Mouse (Mus musculus) spleen, adult 2 months (tissue): ENCODE results near the gene Blcap. TPM values are rescaled to one million over a fixed set of nuclear protein-coding genes. Genes with fewer than 3 reads are reported as not detected.

Experiments
- DNase-seq, 2 experiments: peaks; one replicate each; pipeline versions ENCODE4 v3.0.0 to v3.0.0-alpha.2; 2012 to 2021; ENCODE audit warnings: low spot score in 2 of 2, low read depth in 1 of 2
- H3K27ac ChIP-seq: fragments of 200-500 bp; 2 replicates; pipeline ENCODE4 v1.5.1; 2012; ENCODE audit warnings: low read length, inconsistent platforms; ENCODE audit not compliant: insufficient read depth
- H3K27me3 ChIP-seq: fragments of 200-500 bp; 2 replicates; pipeline ENCODE4 v1.6.1; 2012; ENCODE audit warnings: mild to moderate bottlenecking, moderate library complexity, low read length, inconsistent platforms; ENCODE audit not compliant: control insufficient read depth, insufficient read depth
- H3K36me3 ChIP-seq: fragments of 200-500 bp; 2 replicates; pipeline ENCODE4 v1.6.1; 2012; ENCODE audit warnings: mild to moderate bottlenecking, low read length, inconsistent platforms; ENCODE audit not compliant: control insufficient read depth, insufficient read depth
- H3K4me1 ChIP-seq: fragments of 200-500 bp; 2 replicates; pipeline ENCODE4 v1.6.1; 2011; ENCODE audit warnings: inconsistent platforms; ENCODE audit not compliant: control insufficient read depth, insufficient read depth, insufficient read length
- H3K4me3 ChIP-seq: fragments of 200-500 bp; 2 replicates; pipeline ENCODE4 v1.5.1; 2011; ENCODE audit warnings: mild to moderate bottlenecking, inconsistent platforms; ENCODE audit not compliant: insufficient read depth, insufficient read length; ENCODE audit errors: extremely low read depth
- CTCF ChIP-seq: fragments of 200-500 bp; IDR thresholded peaks from 2 replicates; pipeline ENCODE4 v1.5.1; 2011; ENCODE audit warnings: mild to moderate bottlenecking, inconsistent platforms; ENCODE audit not compliant: insufficient read depth, insufficient read length, insufficient replicate concordance; ENCODE audit errors: extremely low read depth
- POLR2A ChIP-seq: fragments of 200-500 bp; IDR thresholded peaks from 2 replicates; pipeline ENCODE4 v1.6.1; 2011; ENCODE audit warnings: low read depth, low read length, inconsistent platforms
- WGBS: fragments of 180-500 bp; shearing (Covaris S2); methylation state at CpG from one replicate; pipeline ENCODE4 v1.1.7; 2018; 5-methylcytosine and 5-hydroxymethylcytosine counted together
- polyA plus RNA-seq: library from polyadenylated mRNA; depleted of rRNA; stranded (reverse); fragments of >200 nt; gene quantifications from 2 replicates; pipeline ENCODE4 v1.2.3, GENCODE M21; 2012

Blcap gene
- polyA plus RNA-seq, 1 experiment, result 18.7 TPM

DNA sequence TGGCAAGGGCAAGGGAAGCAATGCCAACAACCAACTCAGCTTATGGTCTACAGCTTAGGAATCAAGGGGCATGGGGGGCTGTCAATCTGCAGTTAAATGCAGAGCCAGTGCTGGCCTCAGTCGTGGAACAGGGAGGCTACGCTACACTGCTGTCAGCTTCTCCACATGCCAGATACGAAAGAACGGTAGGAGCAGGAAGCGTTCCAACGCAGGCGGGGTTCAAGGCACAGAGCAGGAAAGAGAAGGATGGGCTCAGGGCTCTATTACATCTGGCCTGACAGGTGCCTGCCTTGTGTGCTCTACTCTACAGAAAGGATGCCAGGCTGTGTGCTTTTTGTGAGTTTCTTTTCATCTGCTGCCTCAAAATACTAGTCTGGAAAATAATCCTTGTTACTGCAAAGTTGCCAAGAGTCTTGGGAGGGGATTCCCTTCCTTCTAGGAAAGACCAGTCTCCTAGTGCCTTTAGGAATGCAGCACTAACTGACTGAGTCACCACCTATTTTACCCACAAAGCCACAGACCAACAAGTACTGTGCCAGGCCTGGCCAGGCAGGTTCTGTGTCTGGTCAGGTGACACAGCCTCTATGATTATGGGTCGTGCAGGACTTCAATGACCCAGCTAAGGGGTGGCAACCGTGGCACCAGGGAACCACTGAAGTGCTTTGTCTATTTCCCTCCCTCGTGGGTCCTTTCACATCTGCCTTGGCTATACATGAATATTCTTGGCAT lies 18.8 kb downstream of the Blcap start:
- WGBS, result 84% methylated on average over 10 of the region's 10 CpGs
- H3K27ac ChIP-seq, result no peak overlapping the region
- TF ChIP-seq CTCF (no peak), POLR2A (no peak)
- H3K4me1 ChIP-seq, result no peaks in the 10 kb centered on the region
- H3K27me3 ChIP-seq, result no peaks in the 10 kb centered on the region
- H3K4me3 ChIP-seq, result no peak overlapping the region
- H3K36me3 ChIP-seq, result no peaks in the 10 kb centered on the region; the same call in 1 of the 2 replicates
- no peak for DNase-seq

DNA sequence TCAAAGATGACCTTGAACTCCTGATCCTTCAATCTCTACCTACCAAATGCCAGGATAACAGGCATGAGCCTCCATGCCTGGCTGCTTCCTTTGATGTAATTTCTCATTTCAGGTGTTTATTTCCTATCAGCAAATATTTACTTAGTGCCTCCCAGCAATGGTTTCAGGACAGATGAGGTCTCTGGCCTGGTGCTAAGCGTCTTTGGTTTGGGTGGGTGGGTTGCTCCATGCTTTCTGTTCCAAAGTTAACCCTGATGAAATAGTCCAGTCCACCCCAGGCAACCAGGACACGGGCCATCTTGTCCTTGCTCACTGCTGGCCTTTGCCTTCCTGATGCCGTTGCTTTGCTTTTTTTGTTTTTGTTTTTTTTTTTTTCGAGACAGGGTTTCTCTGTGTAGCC lies 20.8 kb downstream of the Blcap start:
- no peaks in the 10 kb centered on the region for H3K4me1 ChIP-seq
- DNase-seq, result no peak
- H3K27me3 ChIP-seq, result no peaks in the 10 kb centered on the region
- H3K36me3 ChIP-seq, result no peaks in the 10 kb centered on the region; the same call in 1 of the 2 replicates
- H3K27ac ChIP-seq, result no peak overlapping the region
- 90% methylated on average over 4 of the region's 4 CpGs for WGBS
- no peak overlapping the region for H3K4me3 ChIP-seq
- TF ChIP-seq CTCF, result no peak
- TF ChIP-seq POLR2A, result no peak

DNA sequence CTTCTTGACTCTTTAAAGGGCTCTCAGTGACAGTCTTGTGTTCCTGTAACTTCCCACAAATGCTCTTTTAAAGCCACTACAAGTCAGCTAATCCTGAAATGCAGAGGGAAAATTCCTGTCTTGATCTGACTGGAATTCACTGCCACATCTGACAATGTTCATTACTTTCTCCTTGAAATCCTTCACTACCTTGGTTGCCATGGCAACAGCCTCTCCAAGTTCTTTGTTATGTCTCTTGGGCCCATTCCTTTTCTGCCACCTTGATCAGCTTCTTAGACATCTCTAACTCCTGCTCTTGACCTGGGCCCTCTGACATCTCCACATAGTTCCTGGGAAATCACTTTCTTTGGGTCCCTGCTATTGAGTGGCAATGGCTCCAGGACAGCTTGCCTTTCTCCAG lies 24.4 kb downstream of the Blcap start:
- no peak overlapping the region for H3K27ac ChIP-seq
- no peaks in the 10 kb centered on the region; the same call in 1 of the 2 replicates for H3K36me3 ChIP-seq
- no peaks in the 10 kb centered on the region for H3K27me3 ChIP-seq
- no peak for DNase-seq
- no peak overlapping the region for H3K4me3 ChIP-seq
- TF ChIP-seq POLR2A, result no peak
- TF ChIP-seq CTCF, result no peak
- H3K4me1 ChIP-seq, result no peaks in the 10 kb centered on the region

DNA sequence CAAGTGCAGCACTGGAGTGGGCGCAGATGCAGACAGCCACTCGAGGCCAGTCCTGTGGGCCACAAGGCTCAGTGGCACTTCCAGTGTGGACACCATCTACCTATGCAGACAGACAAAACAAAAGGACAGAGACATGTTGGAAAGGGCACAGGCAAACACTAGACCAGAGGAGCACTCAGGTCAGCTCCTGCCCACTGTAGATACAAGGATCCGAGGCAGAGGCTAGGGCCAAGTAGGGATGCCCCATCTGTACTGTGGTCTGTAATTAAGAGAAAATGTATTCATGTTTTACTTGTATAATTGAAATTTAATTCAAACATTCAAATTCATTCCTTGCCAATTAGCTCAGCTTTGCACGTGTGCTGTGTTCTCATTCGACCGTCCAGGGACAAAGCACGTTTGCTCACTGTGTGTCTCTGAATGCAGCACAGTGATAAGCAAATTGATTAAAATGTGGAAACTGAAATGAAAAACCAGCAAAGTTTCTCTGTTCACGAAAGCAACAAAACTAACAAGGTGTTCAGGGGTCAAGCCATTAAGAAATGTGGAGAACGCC lies 26.7 kb downstream of the Blcap start:
- DNase-seq, result no peak
- H3K4me3 ChIP-seq, result no peak overlapping the region
- H3K4me1 ChIP-seq, result no peaks in the 10 kb centered on the region
- H3K27me3 ChIP-seq, result no peaks in the 10 kb centered on the region
- WGBS, result 91% methylated on average over 9 of the region's 9 CpGs
- H3K36me3 ChIP-seq, result no peaks in the 10 kb centered on the region; the same call in 1 of the 2 replicates
- no peak overlapping the region for H3K27ac ChIP-seq
- TF ChIP-seq POLR2A (no peak), CTCF (no peak)

DNA sequence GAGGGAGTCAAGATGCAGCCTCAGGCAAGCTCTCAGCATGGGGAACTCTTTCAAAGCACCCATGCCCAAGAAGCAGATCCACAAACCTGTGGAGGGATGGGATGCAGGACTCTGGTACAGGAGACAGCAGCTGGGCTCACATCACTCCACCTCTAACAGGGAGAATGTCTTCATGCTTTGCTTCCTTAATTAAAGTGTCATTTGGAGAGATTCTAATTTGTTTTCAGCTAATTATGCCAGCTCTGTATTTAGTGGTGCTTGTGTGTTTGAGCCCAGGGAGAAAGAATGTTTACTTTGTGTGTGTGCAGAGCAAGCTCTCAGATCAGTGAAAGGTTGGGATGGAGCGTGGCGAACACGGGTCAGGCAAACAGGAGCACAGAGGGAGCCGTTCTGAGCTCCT lies 28.7 kb downstream of the Blcap start:
- no peak overlapping the region for H3K4me3 ChIP-seq
- no peak for DNase-seq
- TF ChIP-seq CTCF (no peak), POLR2A (no peak)
- WGBS, result 88% methylated on average over 4 of the region's 4 CpGs
- H3K27me3 ChIP-seq, result no peaks in the 10 kb centered on the region
- no peaks in the 10 kb centered on the region for H3K36me3 ChIP-seq
- no peak overlapping the region for H3K27ac ChIP-seq
- no peaks in the 10 kb centered on the region for H3K4me1 ChIP-seq

DNA sequence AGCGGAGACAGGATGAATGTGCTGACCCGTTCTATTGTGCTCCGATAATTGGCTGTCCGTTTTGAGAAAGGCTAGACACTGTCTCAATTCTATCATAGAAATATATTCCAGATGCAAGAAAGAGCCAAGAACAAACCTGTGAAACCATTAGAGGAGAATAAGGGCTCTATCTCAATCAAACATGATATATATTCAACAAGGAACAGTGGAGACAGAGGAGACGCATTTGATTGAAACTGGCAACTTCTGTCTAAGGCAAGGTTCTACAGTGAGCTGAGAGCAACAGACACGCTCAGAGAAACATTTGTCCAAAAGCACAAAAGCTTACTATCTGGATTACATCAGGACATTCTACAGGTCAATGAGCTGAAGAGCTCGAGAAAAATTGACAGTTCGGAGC lies 29.4 kb downstream of the Blcap start:
- H3K27me3 ChIP-seq, result no peaks in the 10 kb centered on the region
- H3K27ac ChIP-seq, result no peak overlapping the region
- 92% methylated on average over 8 of the region's 8 CpGs for WGBS
- TF ChIP-seq POLR2A (no peak), CTCF (no peak)
- no peak overlapping the region for H3K4me3 ChIP-seq
- no peak for DNase-seq
- no peaks in the 10 kb centered on the region for H3K4me1 ChIP-seq
- no peaks in the 10 kb centered on the region for H3K36me3 ChIP-seq

DNA sequence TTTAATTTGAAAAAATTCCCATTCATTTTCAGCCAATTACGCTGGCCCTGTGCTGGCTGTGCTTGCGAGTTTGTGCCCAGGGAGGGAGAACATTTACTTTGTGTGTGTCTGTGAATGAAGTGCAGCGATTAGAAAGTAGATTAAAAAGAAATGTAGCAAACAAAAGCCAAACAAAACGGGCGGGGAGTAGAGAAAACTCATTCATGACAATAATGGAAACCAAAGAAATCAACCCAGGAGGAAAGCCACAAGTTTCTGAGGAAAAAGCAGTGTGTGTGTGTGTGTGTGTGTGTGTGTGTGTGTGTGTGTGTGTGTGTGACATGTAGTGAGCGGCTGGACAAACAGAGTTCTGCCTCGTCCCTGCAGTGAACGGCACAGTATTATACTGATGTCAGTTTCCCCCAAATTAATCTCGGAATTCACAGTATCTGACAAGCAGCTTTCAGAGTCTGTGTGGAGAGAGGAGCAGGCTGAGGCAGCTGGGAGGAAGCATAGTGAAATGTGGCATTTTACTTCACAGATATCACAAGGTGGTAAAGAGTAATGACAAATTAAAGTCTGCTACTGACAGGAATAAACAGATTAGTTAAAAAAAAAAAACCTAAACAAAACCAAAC lies 30.0 kb downstream of the Blcap start:
- Histone ChIP-seq H3K27ac (no peak overlapping the region), H3K36me3 (no peaks in the 10 kb centered on the region), H3K27me3 (no peaks in the 10 kb centered on the region), H3K4me1 (no peaks in the 10 kb centered on the region), H3K4me3 (no peak overlapping the region)
- DNase-seq, result no peak
- no peak for TF ChIP-seq CTCF
- no peak for TF ChIP-seq POLR2A
- 88% methylated on average over 9 of the region's 9 CpGs for WGBS
